Mouse (Mus musculus) testis, adult 2 months (tissue): ENCODE data around the gene Actg2.

Experiments
- CTCF ChIP-seq: fragments of 200-500 bp; IDR thresholded peaks from 2 replicates; pipeline ENCODE4 v1.5.1; 2012; ENCODE audit warnings: low read depth, mild to moderate bottlenecking, inconsistent platforms, low read length, moderate library complexity; ENCODE audit not compliant: control insufficient read depth, insufficient read depth, insufficient replicate concordance
- POLR2A ChIP-seq: fragments of 200-500 bp; IDR thresholded peaks from 2 replicates; pipeline ENCODE4 v1.6.1; 2012; ENCODE audit warnings: low read depth, mild to moderate bottlenecking, inconsistent platforms, low read length, moderate library complexity; ENCODE audit not compliant: control insufficient read depth

DNA sequence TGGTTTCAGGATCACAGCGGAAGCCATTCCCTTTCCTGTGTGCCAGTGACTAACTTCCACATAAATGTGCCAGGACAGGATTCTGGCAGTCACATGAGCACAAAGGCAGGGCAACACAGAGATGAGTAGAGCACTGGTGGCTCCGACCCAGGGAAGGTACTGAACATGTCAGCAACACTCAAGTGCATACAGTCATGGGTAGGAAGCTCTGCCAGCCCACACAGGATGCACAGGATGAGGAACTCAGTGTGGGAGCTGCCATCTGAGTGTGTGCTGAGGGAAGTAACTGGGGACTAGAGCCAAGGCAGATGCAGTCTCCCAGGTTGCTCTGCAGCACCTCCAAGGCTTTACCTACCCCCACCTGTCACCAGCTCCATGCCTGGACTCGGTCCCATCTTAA lies 33.4 kb downstream of the Actg2 start:
- TF ChIP-seq CTCF (peak; percentile 4; the same call in 1 of the 2 replicates), POLR2A (no peak)
